Mouse (Mus musculus) neural tube, embryonic 11.5 days (tissue): ENCODE data around the gene Gab2. TPM values are rescaled to one million over a fixed set of nuclear protein-coding genes. Genes with fewer than 3 reads are reported as not detected.

Experiments
- ATAC-seq: fragments of 200-750 bp; cut with Nextera tagmentation; 2 replicates; pipeline ENCODE4 v1.8.0; 2017; ENCODE audit warnings: moderate number of reproducible peaks, mild to moderate bottlenecking, moderate TSS enrichment, moderate library complexity; ENCODE audit not compliant: insufficient read depth, low FRiP score, low TSS enrichment
- DNase-seq: peaks from one replicate; pipeline ENCODE4 v3.0.0-alpha.2; 2015; ENCODE audit warnings: low spot score
- H3K27ac ChIP-seq: fragments of 300-500 bp; sonication (generic); 2 replicates; pipeline ENCODE4 v1.5.1; 2014; ENCODE audit warnings: low read depth, mild to moderate bottlenecking, low read length
- H3K27me3 ChIP-seq: fragments of 300-500 bp; sonication (generic); 2 replicates; pipeline ENCODE4 v1.6.1; 2014; ENCODE audit warnings: mild to moderate bottlenecking, low read length, mixed read lengths; ENCODE audit not compliant: control insufficient read depth, insufficient read depth
- H3K36me3 ChIP-seq: fragments of 300-500 bp; sonication (generic); 2 replicates; pipeline ENCODE4 v1.6.1; 2014; ENCODE audit warnings: mild to moderate bottlenecking, low read length, moderate library complexity, mixed read lengths; ENCODE audit not compliant: control insufficient read depth, insufficient read depth
- H3K4me1 ChIP-seq: fragments of 300-500 bp; sonication (generic); 2 replicates; pipeline ENCODE4 v1.6.1; 2014; ENCODE audit warnings: low read length, mixed read lengths; ENCODE audit not compliant: control insufficient read depth, insufficient read depth
- H3K4me2 ChIP-seq: fragments of 300-500 bp; sonication (generic); 2 replicates; pipeline ENCODE4 v1.6.1; 2014; ENCODE audit warnings: low read depth, mild to moderate bottlenecking, moderate library complexity
- H3K4me3 ChIP-seq: fragments of 300-500 bp; sonication (generic); 2 replicates; pipeline ENCODE4 v1.5.1; 2014; ENCODE audit warnings: low read depth, low read length
- H3K9ac ChIP-seq: fragments of 300-500 bp; sonication (generic); 2 replicates; pipeline ENCODE4 v1.6.1; 2014; ENCODE audit warnings: mild to moderate bottlenecking, low read length
- H3K9me3 ChIP-seq: fragments of 300-500 bp; sonication (generic); 2 replicates; pipeline ENCODE4 v1.6.1; 2016; ENCODE audit warnings: low read length; ENCODE audit not compliant: control insufficient read depth
- WGBS: fragments of 180-500 bp; shearing (Covaris S2); extraction: QIAGEN DNeasy Blood & Tissue Kit; methylation state at CpG from one replicate; pipeline ENCODE4 v1.1.7; 2014; 5-methylcytosine and 5-hydroxymethylcytosine counted together
- polyA plus RNA-seq: library from polyadenylated mRNA; unstranded; fragments of >200 nt; fragmentation: Nextera tagmentation; extraction: Ambion mirVana; gene quantifications from 2 replicates; pipeline ENCODE4 v1.2.1, GENCODE M21; 2014

The Gab2 gene
- polyA plus RNA-seq, 1 experiment from 2014 or later = 12.9 TPM

- WGBS = 77% methylated on average over 2 of the region's 2 CpGs
- Histone ChIP-seq H3K27ac (no peak overlapping the region), H3K4me3 (no peak overlapping the region), H3K36me3 (no peaks in the 10 kb centered on the region), H3K4me1 (no peaks in the 10 kb centered on the region), H3K9me3 (no peaks in the 10 kb centered on the region), H3K27me3 (no peaks in the 10 kb centered on the region), H3K4me2 (no peak overlapping the region), H3K9ac (no peak overlapping the region)
- DNase-seq (no peak), ATAC-seq (no peak)
Observed at GRCm38 (mm10) chr7:97251638-97252037, 170.3 kb downstream of the Gab2 start.

- WGBS = 48% methylated on average over 1 of the region's 1 CpGs
- no peak overlapping the region for H3K27ac ChIP-seq
- no peaks in the 10 kb centered on the region for H3K4me1 ChIP-seq
Observed at GRCm38 (mm10) chr7:97262541-97262940, 181.2 kb downstream of the Gab2 start.

GRCm38 (mm10) chr7:97270367-97270766 lies 189.0 kb downstream of the Gab2 start:
- no peaks in the 10 kb centered on the region for H3K27me3 ChIP-seq
- ATAC-seq = no peak

More at GRCm38 (mm10) chr7:97262541-97262940, 181.2 kb downstream of the Gab2 start:
- Histone ChIP-seq H3K9me3 (no peaks in the 10 kb centered on the region), H3K4me3 (no peak overlapping the region), H3K9ac (no peak overlapping the region), H3K4me2 (no peak overlapping the region), H3K36me3 (no peaks in the 10 kb centered on the region), H3K27me3 (no peaks in the 10 kb centered on the region)
- no peak for ATAC-seq
- no peak for DNase-seq

GRCm38 (mm10) chr7:97271068-97271467 lies 189.7 kb downstream of the Gab2 start:
- ATAC-seq (no peak), DNase-seq (no peak)
- no peaks in the 10 kb centered on the region for H3K27me3 ChIP-seq
- H3K36me3 ChIP-seq = no peaks in the 10 kb centered on the region
- H3K9ac ChIP-seq = no peak overlapping the region
- H3K9me3 ChIP-seq = no peaks in the 10 kb centered on the region
- H3K4me3 ChIP-seq = no peak overlapping the region
- no peak overlapping the region for H3K4me2 ChIP-seq
- 81% methylated on average over 1 of the region's 1 CpGs for WGBS
- no peaks in the 10 kb centered on the region for H3K4me1 ChIP-seq
- H3K27ac ChIP-seq = no peak overlapping the region

More at GRCm38 (mm10) chr7:97270367-97270766, 189.0 kb downstream of the Gab2 start:
- DNase-seq = no peak
- Histone ChIP-seq H3K4me1 (no peaks in the 10 kb centered on the region), H3K36me3 (no peaks in the 10 kb centered on the region), H3K4me3 (no peak overlapping the region), H3K27ac (no peak overlapping the region), H3K9ac (no peak overlapping the region), H3K9me3 (no peaks in the 10 kb centered on the region), H3K4me2 (no peak overlapping the region)

GRCm38 (mm10) chr7:97296986-97297385 lies 215.6 kb downstream of the Gab2 start:
- Histone ChIP-seq H3K4me2 (no peak overlapping the region), H3K27ac (no peak overlapping the region), H3K36me3 (no peaks in the 10 kb centered on the region; the same call in 1 of the 2 replicates), H3K27me3 (no peaks in the 10 kb centered on the region), H3K9me3 (no peaks in the 10 kb centered on the region), H3K4me1 (no peaks in the 10 kb centered on the region), H3K9ac (no peak overlapping the region), H3K4me3 (no peak overlapping the region)
- ATAC-seq = no peak
- 62% methylated on average over 2 of the region's 2 CpGs for WGBS
- no peak for DNase-seq

GRCm38 (mm10) chr7:97297466-97297865 lies 216.1 kb downstream of the Gab2 start:
- Histone ChIP-seq H3K27me3 (no peaks in the 10 kb centered on the region), H3K4me2 (no peak overlapping the region), H3K36me3 (no peaks in the 10 kb centered on the region; the same call in 1 of the 2 replicates), H3K9ac (no peak overlapping the region), H3K4me3 (no peak overlapping the region), H3K27ac (no peak overlapping the region), H3K9me3 (no peaks in the 10 kb centered on the region), H3K4me1 (no peaks in the 10 kb centered on the region)
- ATAC-seq (peak; percentile 38; the same call in 1 of the 2 replicates), DNase-seq (peak; percentile 55)
- WGBS = 0% methylated on average over 2 of the region's 2 CpGs

GRCm38 (mm10) chr7:97298279-97298678 lies 216.9 kb downstream of the Gab2 start:
- ATAC-seq (no peak), DNase-seq (no peak)
- Histone ChIP-seq H3K36me3 (no peaks in the 10 kb centered on the region; the same call in none of the 2 replicates), H3K4me3 (no peak overlapping the region), H3K4me1 (no peaks in the 10 kb centered on the region), H3K27me3 (no peaks in the 10 kb centered on the region), H3K27ac (no peak overlapping the region), H3K4me2 (no peak overlapping the region), H3K9me3 (no peaks in the 10 kb centered on the region), H3K9ac (no peak overlapping the region)
- 87% methylated on average over 2 of the region's 2 CpGs for WGBS

- H3K9me3 ChIP-seq = no peaks in the 10 kb centered on the region
- DNase-seq (no peak), ATAC-seq (no peak)
- H3K4me1 ChIP-seq = no peaks in the 10 kb centered on the region
- WGBS = 76% methylated on average over 6 of the region's 6 CpGs
- H3K4me3 ChIP-seq = no peak overlapping the region
- H3K9ac ChIP-seq = no peak overlapping the region
- H3K4me2 ChIP-seq = no peak overlapping the region
- no peak overlapping the region for H3K27ac ChIP-seq
- no peaks in the 10 kb centered on the region; the same call in none of the 2 replicates for H3K36me3 ChIP-seq
- H3K27me3 ChIP-seq = no peaks in the 10 kb centered on the region
Observed at GRCm38 (mm10) chr7:97298943-97299342, 217.6 kb downstream of the Gab2 start.

- no peaks in the 10 kb centered on the region for H3K27me3 ChIP-seq
- ATAC-seq (no peak), DNase-seq (no peak)
- H3K4me1 ChIP-seq = no peaks in the 10 kb centered on the region
- no peaks in the 10 kb centered on the region; the same call in none of the 2 replicates for H3K36me3 ChIP-seq
- H3K27ac ChIP-seq = no peak overlapping the region
- no peak overlapping the region for H3K4me3 ChIP-seq
- H3K9me3 ChIP-seq = no peaks in the 10 kb centered on the region
- H3K9ac ChIP-seq = no peak overlapping the region
- H3K4me2 ChIP-seq = no peak overlapping the region
- 85% methylated on average over 2 of the region's 2 CpGs for WGBS
Observed at GRCm38 (mm10) chr7:97300914-97301313, 219.5 kb downstream of the Gab2 start.
